Mouse (Mus musculus) embryo, embryonic 11.5 days (tissue): ENCODE data around the gene Zswim1.
"Not testable (repeated sequence)": the region's sequence is repeated elsewhere in the genome, so short reads cannot be mapped to it uniquely, and the experiment has no call there.

ENCODE experiments used
- DNase-seq: peaks from one replicate; pipeline ENCODE4 v3.0.0-alpha.2; 2012; ENCODE audit warnings: low read depth, low spot score

Gene Zswim1

GRCm38 (mm10) chr2:164827146-164827850, 4.8 kb downstream of the Zswim1 start:
- no peak for DNase-seq

DNA sequence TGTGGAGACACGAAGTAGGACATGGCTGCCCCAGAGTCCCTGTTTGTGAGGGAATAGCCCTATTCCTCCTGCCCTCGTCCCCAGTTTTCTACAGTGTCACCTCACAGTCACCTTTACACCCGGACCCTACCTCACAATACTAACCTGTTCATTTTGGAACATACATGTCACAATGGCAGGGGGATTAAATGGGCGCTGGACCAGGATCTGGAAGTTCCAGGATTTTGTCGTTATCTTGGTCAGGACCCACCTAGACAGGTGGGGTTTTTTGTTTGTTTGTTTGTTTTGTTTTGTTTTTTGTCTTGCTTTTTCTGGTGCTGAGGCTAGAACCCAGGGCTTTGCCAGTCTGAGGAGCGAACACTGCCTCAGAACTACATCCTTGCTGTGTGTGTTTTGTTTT, 6.0 kb downstream of the Zswim1 start, which contains the start of gene Spata25:
Spata25 (minus strand) TSS at position 101 of the 400 bp plus-strand sequence.
- DNase-seq: no peak

DNA sequence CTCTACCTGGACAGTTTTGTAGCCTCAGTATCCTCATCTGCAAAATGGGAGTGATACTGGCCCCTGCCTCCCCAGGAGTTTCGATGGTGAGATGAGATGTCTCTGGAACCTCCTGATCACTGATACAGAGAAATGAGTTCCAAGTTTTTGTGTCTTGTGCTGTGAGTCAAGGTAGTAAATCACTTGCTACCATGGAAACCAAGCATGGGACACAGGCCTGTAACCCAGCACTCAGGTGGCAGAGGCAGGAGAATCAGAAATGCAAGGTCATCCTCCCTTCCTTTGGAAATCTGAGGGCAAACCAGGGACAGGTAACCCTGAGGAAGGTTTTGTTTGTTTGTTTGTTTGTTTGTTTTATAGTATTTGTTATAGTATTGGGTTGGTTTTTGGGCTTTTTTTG, 6.6 kb downstream of the Zswim1 start:
- no peak for DNase-seq

GRCm38 (mm10) chr2:164831029-164831428, 8.5 kb downstream of the Zswim1 start:
- DNase-seq: no peak

- no peak for DNase-seq
These were observed 9.7 kb downstream of the Zswim1 start for GRCm38 (mm10) chr2:164832032-164832747.

DNA sequence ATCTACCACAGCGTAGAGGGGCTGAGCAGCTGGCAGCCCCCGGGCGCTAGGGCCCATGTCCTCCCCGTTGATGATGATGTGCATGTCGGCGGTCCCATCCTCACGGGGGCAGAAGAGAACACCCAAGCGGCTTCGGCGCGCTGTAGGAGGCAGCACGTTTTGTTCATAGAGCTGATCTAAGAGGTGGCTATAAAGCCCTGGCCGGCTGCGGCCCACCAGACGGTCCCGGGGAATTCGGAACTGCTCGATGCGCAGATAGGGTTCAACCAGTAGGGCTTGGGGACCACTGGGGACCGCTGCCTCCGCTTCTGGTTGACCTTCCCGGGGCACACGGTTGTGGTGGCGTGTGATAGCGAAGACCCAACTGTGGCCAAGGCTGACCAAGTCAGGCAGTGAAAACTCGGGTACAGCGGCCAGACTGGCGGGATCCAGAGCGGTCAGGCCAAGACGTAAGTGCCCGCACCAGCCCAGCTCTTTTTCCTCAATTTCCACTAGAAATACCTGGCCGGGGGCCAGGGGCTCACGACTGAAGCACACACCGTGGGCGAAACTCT, 10.3 kb downstream of the Zswim1 start, which contains the start of gene Ctsa:
Ctsa (plus strand) TSS at position 126 of the 554 bp plus-strand sequence.
- no peak for DNase-seq

DNA sequence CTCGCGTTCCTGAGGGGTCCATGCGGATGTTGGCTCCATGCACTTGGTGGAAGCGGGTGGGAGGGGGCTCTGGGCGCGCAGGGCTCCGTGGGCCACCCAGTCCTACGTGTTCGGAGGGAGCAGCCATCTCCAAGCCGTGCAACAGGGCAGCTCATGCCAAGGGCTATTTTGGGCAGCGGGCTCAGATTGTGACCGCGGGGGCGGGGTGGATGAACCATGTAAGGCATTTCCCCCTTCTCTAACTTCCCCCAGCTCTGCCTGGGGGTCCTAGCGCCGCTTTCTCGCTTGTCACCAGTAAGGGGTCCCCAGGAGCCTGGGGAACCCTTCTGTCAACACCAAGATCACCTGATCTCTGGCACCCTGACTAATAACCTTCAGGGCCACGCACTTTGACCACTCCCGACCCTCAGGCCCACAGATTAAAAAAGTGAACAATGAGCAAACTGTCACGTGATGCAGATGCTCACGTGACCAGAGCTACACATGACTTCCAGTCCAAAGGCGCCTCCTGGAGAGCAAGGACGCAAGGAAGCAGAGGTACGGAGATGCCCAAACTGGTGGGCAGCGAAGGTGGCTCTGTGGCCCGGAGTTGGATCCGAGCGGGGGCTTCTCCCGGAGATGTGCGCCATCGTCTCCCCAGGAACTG, 11.0 kb downstream of the Zswim1 start, which contains the start of gene Neurl2:
Neurl2 (minus strand) TSS at position 143 of the 646 bp plus-strand sequence.
- peak; percentile 99 for DNase-seq

- DNase-seq: no peak
These were observed 12.0 kb downstream of the Zswim1 start for GRCm38 (mm10) chr2:164834531-164834930.

GRCm38 (mm10) chr2:164835164-164835563, 12.7 kb downstream of the Zswim1 start:
- DNase-seq: no peak

DNA sequence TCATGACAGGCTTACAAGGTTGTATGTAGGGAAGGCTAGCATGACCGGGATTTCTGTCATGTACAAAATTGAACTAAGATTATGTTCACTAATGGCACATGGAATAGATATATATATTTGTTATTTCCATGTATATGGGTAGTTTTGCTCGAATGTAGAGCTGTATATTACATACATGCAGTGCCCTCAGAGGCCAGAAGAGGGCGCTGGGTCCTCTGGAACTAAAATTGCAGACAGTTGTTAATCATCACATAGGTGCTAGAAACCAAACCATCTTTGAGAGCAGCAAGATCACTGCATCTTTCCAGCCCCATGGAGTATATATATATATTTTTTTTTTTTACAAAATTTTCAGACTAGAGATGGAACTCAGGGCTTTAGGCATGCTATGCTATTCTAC, 23.3 kb downstream of the Zswim1 start:
- no peak for DNase-seq

DNA sequence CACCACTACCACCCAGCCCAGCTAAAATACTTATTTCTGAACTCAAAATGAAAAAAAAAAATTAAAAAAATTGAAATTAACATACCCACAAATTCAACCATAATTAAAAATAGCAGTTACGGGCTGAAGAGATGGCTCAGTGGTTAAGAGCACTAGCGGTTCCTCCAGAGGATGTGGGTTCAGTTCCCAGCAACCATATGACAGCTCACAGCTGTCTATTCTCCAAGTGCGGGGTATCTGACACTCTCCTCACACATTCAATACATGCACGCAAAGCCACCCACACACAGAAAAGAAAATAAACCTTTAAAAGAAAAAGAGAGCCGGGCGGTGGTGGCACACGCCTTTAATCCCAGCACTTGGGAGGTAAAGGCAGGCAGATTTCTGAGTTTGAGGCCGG, 27.6 kb downstream of the Zswim1 start:
- no peak for DNase-seq

GRCm38 (mm10) chr2:164855572-164855971, 33.1 kb downstream of the Zswim1 start:
- not testable (repeated sequence) for DNase-seq

- no peak for DNase-seq
These were observed 34.0 kb downstream of the Zswim1 start for GRCm38 (mm10) chr2:164856309-164857100.

DNA sequence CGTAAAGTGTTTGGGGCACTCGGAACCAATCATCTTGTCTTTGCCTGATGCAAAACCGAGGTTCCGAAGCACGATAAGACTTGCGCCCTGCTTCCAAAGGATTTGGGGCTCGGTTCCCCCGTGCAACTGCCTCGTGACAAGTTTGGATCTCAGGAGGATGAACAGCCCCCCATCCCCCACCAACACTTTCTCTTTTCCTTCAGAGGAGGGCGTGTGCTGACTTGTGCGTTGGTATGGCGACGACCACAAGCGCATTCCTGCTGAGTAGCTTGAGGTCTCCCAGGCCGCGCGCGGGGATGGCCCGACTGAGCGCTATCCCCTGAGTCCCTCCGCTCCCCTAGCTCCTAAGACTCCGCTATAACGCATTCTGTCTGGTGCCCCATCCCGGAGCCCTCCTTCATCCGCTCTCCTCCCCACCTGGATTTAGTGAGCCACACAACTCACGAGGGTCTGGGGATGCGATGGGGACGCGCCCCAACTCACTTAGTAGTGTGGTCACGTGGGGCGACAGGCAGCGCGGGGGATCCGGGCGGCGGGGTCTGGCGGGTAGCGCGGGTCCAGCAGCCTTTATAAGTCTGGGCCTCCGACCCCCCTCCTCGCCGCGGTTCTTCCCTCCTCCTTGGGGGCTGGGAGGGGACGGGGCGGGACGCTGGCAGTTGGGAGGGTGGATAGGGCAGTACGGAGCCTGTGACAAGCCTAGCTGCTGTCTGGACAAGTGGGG, 34.8 kb downstream of the Zswim1 start, which contains the start of gene Pltp:
Pltp (minus strand) TSS at position 611 of the 721 bp plus-strand sequence.
- DNase-seq: peak; percentile 47

GRCm38 (mm10) chr2:164857842-164858553, 35.5 kb downstream of the Zswim1 start:
- DNase-seq: no peak

DNA sequence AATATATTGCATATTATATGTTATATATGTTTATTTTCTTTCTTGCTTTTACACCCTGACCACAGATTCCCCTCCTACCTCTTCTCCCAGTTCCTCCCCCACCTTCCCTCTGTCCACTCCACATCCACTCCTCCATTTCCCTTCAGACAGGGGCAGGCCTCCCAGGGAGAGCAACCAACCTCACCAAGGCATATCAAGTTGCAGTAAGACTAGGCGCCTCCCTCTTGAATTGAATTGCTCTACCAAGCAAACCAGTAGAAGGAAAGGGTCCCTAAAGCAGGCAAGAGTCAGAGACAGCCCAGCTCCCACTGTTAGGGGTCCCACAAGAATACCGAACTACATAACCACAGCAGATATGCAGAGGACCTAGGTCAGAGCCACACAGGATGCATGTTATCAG, 36.7 kb downstream of the Zswim1 start:
- DNase-seq: no peak

GRCm38 (mm10) chr2:164859640-164860432, 37.4 kb downstream of the Zswim1 start:
- no peak for DNase-seq

DNA sequence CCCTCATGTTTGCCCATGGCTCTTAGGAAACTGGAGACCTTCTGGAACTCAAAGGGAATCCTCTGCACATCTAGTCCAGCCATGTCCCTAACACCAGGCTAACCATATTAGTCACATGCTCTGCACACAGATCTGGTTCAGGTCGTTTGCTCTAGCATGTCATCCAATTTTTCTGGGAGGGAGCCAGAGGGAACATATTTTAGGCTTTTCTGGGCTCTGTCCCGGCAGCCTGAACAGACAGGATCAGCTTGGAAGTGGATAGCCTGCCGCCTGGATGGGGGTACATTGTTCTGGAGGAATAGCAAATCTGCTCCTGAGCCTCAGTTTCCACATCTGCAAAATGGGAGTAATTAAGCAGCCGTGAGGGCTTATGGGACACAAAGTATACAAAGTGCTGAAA, 38.6 kb downstream of the Zswim1 start:
- no peak for DNase-seq
